Mouse (Mus musculus): Measurements from ENCODE around the gene Ldlrad3.

- peak; percentile 60; the same call in 1 of the 2 replicates for TF ChIP-seq EP300 (IDR thresholded peaks at IDR 0.05)
- no peak for TF ChIP-seq CTCF (IDR thresholded peaks at IDR 0.05)
Observed at GRCm38 (mm10) chr2:102132945-102133558, 53.1 kb downstream of the Ldlrad3 start.
